Mouse (Mus musculus) ES-Bruce4 (cell line): Measurements from ENCODE around the gene Cd86. TPM values are rescaled to one million over a fixed set of nuclear protein-coding genes. Genes with fewer than 3 reads are reported as not detected.

Source experiments
- H3K27ac ChIP-seq: 2 replicates; pipeline ENCODE4 v1.5.1; 2012; ENCODE audit warnings: low read length, inconsistent platforms; ENCODE audit not compliant: insufficient read depth
- H3K27me3 ChIP-seq: 2 replicates; pipeline ENCODE4 v1.6.1; 2012; ENCODE audit warnings: mild to moderate bottlenecking, low read length, inconsistent platforms; ENCODE audit not compliant: control insufficient read depth, poor library complexity, insufficient read depth, severe bottlenecking
- H3K36me3 ChIP-seq: 2 replicates; pipeline ENCODE4 v1.6.1; 2012; ENCODE audit warnings: inconsistent platforms, mild to moderate bottlenecking, low read length, moderate library complexity; ENCODE audit not compliant: control insufficient read depth, poor library complexity, insufficient read depth, severe bottlenecking
- H3K4me1 ChIP-seq: one replicate; pipeline ENCODE4 v1.8.1; 2011; ENCODE audit warnings: low read length; ENCODE audit not compliant: control insufficient read depth, insufficient read depth
- H3K4me3 ChIP-seq: 2 replicates; pipeline ENCODE4 v1.5.1; 2011; ENCODE audit warnings: low read depth, mild to moderate bottlenecking, low read length
- H3K9ac ChIP-seq: 2 replicates; pipeline ENCODE4 v1.6.1; 2012; ENCODE audit warnings: low read depth, mild to moderate bottlenecking, inconsistent platforms; ENCODE audit not compliant: poor library complexity, severe bottlenecking
- H3K9me3 ChIP-seq: replicated peaks from 2 replicates; pipeline ENCODE4 v1.6.1; 2012; ENCODE audit warnings: mild to moderate bottlenecking, low read length, inconsistent platforms; ENCODE audit not compliant: control insufficient read depth, poor library complexity, insufficient read depth, severe bottlenecking
- CTCF ChIP-seq: IDR thresholded peaks from one replicate; pipeline ENCODE4 v1.8.1; 2011; ENCODE audit warnings: low read depth, low read length
- EP300 ChIP-seq: IDR thresholded peaks from 2 replicates; pipeline ENCODE4 v1.6.1; 2011; ENCODE audit warnings: low read depth, low read length; ENCODE audit not compliant: insufficient read depth
- POLR2A ChIP-seq: IDR thresholded peaks from one replicate; pipeline ENCODE4 v1.8.1; 2011; ENCODE audit warnings: low read length; ENCODE audit not compliant: insufficient read depth
- polyA plus RNA-seq: library from polyadenylated mRNA; stranded (reverse); fragments of >200 nt; gene quantifications from 2 replicates; pipeline ENCODE4 v1.2.4, GENCODE M21; 2011; ENCODE audit warnings: low read depth; ENCODE audit not compliant: missing spikeins, insufficient read depth, insufficient read length

Cd86 gene
- polyA plus RNA-seq, 1 experiment = not detected

DNA sequence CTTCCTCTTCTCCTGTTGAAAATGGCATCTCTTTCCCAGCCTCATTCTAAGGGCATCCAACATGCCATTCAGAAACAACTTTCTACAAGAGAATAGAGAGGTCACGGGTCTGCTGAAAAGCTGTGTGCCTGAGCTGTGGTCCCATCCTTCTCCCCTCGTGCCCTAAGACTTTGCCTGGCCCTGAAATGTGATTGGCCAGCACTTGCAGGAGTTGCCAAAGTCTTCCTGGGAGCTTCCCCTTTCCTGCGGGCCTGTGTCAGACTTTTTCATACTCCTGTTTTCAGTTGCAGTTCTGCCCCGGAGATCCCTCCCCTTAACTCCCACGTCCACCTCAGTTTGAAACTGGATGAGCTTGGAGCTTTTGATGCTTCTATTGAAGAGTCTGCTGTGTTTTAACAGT, 24.9 kb downstream of the Cd86 start:
- Histone ChIP-seq H3K27me3 (no peaks in the 10 kb centered on the region), H3K4me3 (no peak overlapping the region), H3K9me3 (0 out of 2 replicates have a peak, but pooled peaks cover 3% of the 10 kb centered on the region), H3K9ac (no peak overlapping the region), H3K27ac (no peak overlapping the region), H3K4me1 (no peaks in the 10 kb centered on the region), H3K36me3 (no peaks in the 10 kb centered on the region)
- no peak for TF ChIP-seq CTCF
- TF ChIP-seq EP300 = no peak
- no peak for TF ChIP-seq POLR2A

DNA sequence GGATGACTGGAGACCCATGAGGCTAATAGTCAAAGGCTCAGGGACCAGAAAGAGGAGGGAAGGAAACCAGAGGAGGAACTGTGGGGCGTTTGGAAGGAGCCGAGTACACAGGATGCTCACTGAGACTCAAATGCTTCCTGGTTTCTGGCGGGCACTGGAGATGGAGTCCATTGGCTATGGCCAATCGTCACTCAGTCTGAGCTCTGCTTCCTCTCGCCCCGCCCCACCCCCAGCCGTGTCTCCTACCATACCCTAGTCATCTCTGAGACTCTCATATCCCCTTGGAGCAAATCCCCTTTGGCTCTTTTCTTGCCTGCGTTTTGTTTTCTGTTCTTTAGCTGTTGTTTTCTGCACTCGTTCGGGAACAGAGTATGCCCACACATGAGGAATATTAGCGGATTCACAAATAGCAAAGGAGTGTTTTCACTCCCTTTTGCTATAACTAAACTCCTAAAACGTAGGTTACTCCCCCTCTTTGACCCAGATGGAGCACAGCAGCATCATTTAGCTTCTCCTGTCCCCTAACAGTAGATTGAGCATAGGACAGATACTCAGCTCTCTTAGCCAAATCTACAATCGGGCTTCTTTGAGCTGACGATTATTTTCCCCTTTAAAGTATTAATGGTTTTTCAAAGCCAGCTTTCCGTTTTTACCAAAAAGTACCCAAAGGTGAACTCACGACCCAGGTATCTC, 25.9 kb downstream of the Cd86 start:
- Histone ChIP-seq H3K36me3 (no peaks in the 10 kb centered on the region), H3K9ac (no peak overlapping the region), H3K27ac (no peak overlapping the region), H3K9me3 (0 out of 2 replicates have a peak, but pooled peaks cover 3% of the 10 kb centered on the region), H3K4me1 (no peaks in the 10 kb centered on the region), H3K27me3 (no peaks in the 10 kb centered on the region), H3K4me3 (no peak overlapping the region)
- TF ChIP-seq EP300 (no peak), CTCF (no peak), POLR2A (no peak)

DNA sequence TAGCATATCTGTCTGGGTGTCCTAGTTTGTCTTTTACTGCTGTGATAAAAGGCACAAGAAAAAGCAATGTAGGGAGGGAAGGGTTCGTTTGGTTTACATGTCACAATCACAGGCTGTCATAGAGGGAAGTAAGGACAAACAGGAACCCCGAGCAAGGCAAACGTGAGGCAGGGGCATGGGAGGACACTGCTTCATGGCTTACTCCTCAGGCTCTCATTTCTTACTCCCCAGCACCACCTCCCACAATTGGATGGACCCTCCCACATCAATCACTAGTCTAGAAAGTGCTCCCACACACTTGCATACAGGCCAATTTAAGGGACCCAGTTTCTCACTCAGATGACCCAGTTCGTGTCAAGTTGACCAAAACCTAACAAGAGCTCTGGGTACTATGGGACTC, 29.1 kb downstream of the Cd86 start:
- H3K4me1 ChIP-seq = no peaks in the 10 kb centered on the region
- no peak overlapping the region for H3K27ac ChIP-seq
- H3K36me3 ChIP-seq = no peaks in the 10 kb centered on the region
- H3K9ac ChIP-seq = no peak overlapping the region
- 0 out of 2 replicates have a peak, but pooled peaks cover 3% of the 10 kb centered on the region for H3K9me3 ChIP-seq
- TF ChIP-seq CTCF (no peak), EP300 (no peak)
- H3K27me3 ChIP-seq = no peaks in the 10 kb centered on the region
- H3K4me3 ChIP-seq = no peak overlapping the region

DNA sequence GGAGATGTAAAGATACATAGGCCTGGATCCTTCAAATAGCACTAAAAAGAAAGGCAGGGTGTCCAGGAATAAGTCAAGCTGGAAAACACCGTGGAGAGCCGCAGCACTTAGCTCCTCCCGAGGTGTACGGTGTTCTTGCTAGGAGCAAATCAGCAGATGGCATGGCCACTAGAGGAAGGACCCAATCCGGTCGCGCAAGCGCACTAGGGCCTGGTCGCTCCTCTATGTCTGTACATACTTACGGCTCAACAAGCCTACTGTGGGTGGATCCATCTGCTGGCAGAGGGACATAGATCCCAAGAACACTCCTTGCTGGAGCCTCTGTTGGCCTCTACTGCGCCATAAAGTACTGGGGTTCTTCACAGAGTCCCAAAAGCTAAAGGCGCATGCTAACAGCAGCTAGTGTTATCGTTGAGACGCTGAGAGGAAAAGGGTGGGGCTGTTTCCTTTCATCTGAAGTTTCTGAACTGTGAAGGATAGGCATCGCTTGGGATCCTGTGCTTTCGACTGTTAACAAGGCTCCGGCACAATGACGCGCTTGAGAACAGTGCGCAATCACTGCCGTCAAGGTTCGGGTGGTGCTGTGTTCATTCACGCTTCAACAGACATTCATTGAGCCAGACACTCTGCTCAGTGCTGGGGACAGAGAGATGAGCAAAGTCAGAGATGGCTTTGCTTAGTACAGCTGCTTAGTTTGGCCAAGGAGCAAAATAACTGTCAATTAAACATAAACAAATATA, 30.7 kb downstream of the Cd86 start:
- no peak overlapping the region for H3K4me3 ChIP-seq
- H3K9ac ChIP-seq = no peak overlapping the region
- no peaks in the 10 kb centered on the region for H3K27me3 ChIP-seq
- no peaks in the 10 kb centered on the region for H3K4me1 ChIP-seq
- no peak for TF ChIP-seq EP300
- no peak for TF ChIP-seq CTCF
- 0 out of 2 replicates have a peak, but pooled peaks cover 3% of the 10 kb centered on the region for H3K9me3 ChIP-seq
- H3K36me3 ChIP-seq = no peaks in the 10 kb centered on the region
- H3K27ac ChIP-seq = no peak overlapping the region

DNA sequence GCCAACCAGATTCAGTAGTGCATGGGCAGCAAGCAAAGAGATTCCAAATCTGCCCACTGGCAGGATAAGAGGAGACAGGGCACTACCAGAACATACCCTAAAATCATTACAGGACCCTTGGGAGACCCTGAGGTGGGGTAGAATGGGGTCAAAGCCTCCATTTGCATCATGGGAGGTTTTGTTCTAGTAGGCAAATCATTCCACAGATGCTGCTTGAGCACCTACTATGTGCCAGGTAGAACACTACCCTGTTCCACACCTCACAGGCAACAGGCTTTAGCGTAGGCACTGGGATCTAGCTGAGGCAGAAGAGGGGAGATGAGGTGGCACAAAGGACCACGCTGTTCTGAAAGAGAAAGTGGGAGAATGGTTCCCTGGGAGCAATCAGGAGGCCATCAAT, 31.5 kb downstream of the Cd86 start:
- Histone ChIP-seq H3K9ac (no peak overlapping the region), H3K27me3 (no peaks in the 10 kb centered on the region), H3K4me3 (no peak overlapping the region), H3K4me1 (no peaks in the 10 kb centered on the region), H3K27ac (no peak overlapping the region), H3K9me3 (0 out of 2 replicates have a peak, but pooled peaks cover 3% of the 10 kb centered on the region), H3K36me3 (no peaks in the 10 kb centered on the region)
- TF ChIP-seq POLR2A = no peak
- TF ChIP-seq CTCF = no peak
- no peak for TF ChIP-seq EP300

DNA sequence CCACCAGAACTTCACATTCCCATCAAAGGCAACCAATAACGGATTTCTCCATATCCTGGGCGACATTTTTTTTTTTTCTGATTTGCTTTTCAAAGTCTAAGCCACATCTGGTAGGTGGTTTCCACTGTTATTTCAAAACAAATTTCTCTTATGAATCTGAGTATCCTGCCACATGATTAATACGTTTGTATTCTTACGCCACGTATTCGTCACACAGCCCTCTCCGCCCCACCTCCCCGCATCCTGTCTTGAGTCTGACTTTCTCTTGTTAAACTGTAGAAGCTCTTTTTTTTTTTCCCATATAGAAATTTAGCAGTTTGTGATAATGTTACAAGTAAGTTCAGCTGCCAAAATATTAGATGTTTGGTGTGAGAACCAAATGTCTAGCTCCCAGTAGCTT, 33.7 kb downstream of the Cd86 start:
- Histone ChIP-seq H3K9me3 (no peaks in the 10 kb centered on the region), H3K9ac (no peak overlapping the region), H3K27me3 (no peaks in the 10 kb centered on the region), H3K4me3 (no peak overlapping the region), H3K4me1 (no peaks in the 10 kb centered on the region), H3K36me3 (no peaks in the 10 kb centered on the region), H3K27ac (no peak overlapping the region)
- TF ChIP-seq POLR2A (no peak), EP300 (no peak), CTCF (no peak)
